Mouse (Mus musculus): ENCODE results near the gene AC161166.1. TPM values are rescaled to one million over a fixed set of nuclear protein-coding genes. Genes with fewer than 3 reads are reported as not detected.

Gene AC161166.1
- polyA plus RNA-seq, 1 experiment = not detected

DNA sequence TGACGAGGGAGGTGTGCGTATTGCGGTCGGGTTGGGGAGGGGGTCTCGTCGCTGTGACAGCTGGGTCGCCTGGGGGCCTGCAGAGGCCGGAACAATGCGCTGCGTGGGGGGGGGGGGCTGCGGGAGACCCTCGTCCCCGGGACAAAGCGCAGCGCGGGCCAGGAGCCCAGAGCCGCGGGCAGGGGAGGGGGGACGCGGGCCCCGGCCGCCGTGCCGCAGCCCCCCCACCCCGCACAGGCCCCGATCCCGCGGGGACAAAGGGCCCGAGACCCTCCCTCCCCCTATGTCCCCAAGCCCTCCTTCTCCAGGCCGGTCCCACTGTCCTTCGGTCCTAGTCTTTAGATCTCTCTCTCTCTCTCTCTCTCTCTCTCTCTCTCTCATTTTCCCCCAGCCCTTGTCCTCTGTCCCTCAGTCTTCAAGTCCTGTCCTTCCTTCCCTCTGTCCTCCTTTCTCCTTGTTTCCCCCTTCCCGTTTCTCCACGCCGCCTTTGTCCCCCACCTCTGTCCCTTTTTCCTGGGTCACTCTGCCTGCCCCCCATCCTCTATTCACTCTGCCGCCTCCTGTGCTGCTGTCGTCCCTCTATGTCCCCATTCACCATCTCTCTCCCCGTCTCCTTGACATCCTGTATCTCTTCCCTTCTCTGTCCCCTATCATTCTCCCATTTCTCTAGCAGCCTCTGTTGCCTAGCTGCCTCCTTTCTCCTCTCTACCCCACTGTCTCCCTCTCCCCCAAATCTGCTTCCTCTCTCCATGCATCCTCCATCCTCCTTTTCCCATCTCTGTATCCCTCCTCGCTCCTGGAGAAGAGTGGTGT is 29.8 kb downstream of the AC161166.1 start:
- TF ChIP-seq CTCF (IDR thresholded peaks at IDR 0.05; ENCODE audit: borderline replicate concordance, extremely low read depth, insufficient read depth, insufficient read length) = no peak
- TF ChIP-seq POLR2A (IDR thresholded peaks at IDR 0.05; ENCODE audit: borderline replicate concordance, extremely low read depth, insufficient read depth, insufficient read length, poor library complexity, severe bottlenecking) = no peak
- DNase-seq (ENCODE audit: low read depth) = peak; percentile 28

DNA sequence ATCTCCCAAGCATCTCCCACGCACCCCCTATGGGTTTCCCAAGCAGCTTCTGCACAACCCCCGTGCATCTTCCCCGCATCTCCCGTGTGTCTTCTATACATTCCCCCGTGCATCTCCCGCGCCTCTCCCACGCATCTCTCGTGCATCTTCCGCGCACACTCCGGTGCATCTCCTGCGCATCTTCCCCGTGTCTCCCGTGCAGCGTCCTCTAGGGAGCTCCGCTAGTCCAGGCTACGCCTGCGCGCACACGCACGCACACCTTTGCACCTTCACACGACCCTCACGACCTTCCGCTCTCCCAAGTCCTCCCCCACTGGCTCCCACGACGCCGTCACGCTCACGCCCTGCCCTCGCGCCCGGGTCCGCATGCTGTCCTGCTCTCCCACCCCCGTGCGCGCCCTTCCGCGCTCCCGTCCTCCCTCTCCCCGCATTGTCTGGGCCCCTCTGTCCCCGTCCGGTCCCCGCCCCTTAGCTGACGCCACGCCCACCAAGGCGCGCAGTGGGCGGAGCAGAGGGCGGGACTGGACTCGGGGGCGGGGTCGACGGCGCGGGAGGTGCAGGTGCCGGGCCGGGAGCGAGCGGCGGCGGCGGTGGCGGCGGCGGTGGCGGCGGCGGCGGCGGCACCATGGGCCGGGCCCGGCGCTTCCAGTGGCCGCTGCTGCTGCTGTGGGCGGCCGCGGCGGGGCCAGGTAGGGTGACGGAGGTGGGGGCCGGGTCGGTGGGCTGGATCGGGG is 30.6 kb downstream of the AC161166.1 start, which contains the start of gene Cadm4:
TSS of gene Cadm4 (plus strand) at position 550 of the 734 bp plus-strand sequence.
- TF ChIP-seq POLR2A (IDR thresholded peaks at IDR 0.05; ENCODE audit: borderline replicate concordance, extremely low read depth, insufficient read depth, insufficient read length, poor library complexity, severe bottlenecking) = peak; percentile 82
- TF ChIP-seq CTCF (IDR thresholded peaks at IDR 0.05; ENCODE audit: borderline replicate concordance, extremely low read depth, insufficient read depth, insufficient read length) = no peak
- peak; percentile 96 for DNase-seq (ENCODE audit: low read depth)

DNA sequence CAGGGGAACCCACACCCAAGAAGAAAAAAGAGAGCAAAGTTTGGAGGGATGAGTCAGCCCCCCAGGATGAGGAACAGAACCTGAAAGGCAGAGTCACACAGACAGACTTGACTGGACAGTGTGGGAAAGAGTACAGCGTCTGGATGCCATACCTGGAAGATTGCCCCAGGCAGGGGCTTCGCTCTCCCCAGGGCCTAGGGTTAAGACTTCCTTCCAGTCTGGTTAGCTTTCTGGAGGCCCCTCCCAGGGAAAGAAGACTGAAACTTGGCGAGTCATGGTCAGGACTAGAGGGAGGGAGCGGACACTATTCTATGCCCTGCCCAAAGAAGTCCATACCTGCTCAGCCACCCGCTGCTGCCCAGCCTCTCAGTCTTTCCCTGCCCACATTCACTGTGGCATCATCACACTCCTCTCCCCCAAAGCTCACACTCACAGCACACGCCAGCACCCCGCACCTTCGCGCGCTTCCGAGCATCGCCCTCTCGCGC is 31.2 kb downstream of the AC161166.1 start:
- no peak for DNase-seq (ENCODE audit: low read depth)
- TF ChIP-seq POLR2A (IDR thresholded peaks at IDR 0.05; ENCODE audit: borderline replicate concordance, extremely low read depth, insufficient read depth, insufficient read length, poor library complexity, severe bottlenecking) = no peak
- TF ChIP-seq CTCF (IDR thresholded peaks at IDR 0.05; ENCODE audit: borderline replicate concordance, extremely low read depth, insufficient read depth, insufficient read length) = no peak

DNA sequence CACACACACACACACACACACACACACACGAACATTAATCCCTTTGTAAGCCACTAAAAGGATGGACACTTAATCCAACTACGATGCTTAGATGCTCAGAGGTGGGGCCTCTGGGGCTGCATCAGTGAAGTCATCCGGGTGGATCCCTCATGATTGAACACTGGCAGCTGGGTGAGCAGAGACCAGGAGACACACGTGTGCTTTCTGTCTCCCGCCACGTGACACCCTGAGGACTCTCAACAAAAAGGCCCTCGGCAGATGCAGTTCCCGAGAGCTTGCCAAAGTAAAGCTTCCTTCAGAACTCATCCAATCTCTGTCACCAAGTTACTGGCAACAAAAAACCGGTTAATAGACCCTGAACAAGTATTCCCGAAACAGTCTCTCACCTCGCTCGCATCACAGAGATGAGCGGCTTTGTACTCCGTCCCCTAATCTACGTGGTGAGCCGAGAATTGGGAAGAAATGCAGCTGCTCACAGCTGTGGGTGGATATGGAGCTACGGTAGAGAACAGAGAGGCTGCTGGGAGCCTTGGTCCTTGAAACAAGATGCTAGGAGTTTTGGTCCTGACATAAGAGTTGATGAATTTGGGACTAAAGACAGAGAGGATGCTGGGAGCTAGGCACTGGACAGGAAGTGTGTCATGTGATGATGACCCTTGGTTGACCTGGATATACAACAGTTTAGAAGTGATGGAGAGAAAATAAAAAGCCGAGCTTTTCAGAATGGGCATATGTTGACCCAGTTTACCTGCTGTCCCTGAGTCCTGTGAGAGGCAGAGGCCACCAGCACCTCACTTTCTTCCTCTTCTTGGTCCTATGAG is 31.9 kb downstream of the AC161166.1 start:
- DNase-seq (ENCODE audit: low read depth) = peak; percentile 45
- no peak for TF ChIP-seq POLR2A (IDR thresholded peaks at IDR 0.05; ENCODE audit: borderline replicate concordance, extremely low read depth, insufficient read depth, insufficient read length, poor library complexity, severe bottlenecking)
- no peak for TF ChIP-seq CTCF (IDR thresholded peaks at IDR 0.05; ENCODE audit: borderline replicate concordance, extremely low read depth, insufficient read depth, insufficient read length)

DNA sequence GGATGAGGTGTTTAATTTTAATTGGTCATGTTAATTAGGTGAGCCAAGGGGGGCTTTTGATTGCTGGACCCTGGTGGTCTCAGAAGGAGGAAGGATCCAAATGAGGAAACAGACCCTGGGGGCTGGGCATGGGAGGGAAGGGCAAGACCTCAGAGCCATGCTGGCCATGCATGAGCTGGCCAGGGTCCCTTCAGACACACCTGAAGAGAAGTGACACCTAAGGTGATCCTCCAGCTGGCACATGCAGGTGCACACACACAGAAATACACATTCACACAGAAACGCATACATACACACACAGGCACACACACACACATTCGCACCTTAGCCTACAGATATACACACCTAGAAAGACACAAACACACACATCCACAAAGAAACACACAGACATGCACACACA is 32.6 kb downstream of the AC161166.1 start:
- no peak for TF ChIP-seq POLR2A (IDR thresholded peaks at IDR 0.05; ENCODE audit: borderline replicate concordance, extremely low read depth, insufficient read depth, insufficient read length, poor library complexity, severe bottlenecking)
- TF ChIP-seq CTCF (IDR thresholded peaks at IDR 0.05; ENCODE audit: borderline replicate concordance, extremely low read depth, insufficient read depth, insufficient read length) = no peak
- DNase-seq (ENCODE audit: low read depth) = no peak

- TF ChIP-seq CTCF (IDR thresholded peaks at IDR 0.05; ENCODE audit: borderline replicate concordance, extremely low read depth, insufficient read depth, insufficient read length) (no peak), POLR2A (IDR thresholded peaks at IDR 0.05; ENCODE audit: borderline replicate concordance, extremely low read depth, insufficient read depth, insufficient read length, poor library complexity, severe bottlenecking) (no peak)
- DNase-seq (ENCODE audit: low read depth) = no peak
These were observed 33.3 kb downstream of the AC161166.1 start for GRCm38 (mm10) chr7:24478911-24479310.

DNA sequence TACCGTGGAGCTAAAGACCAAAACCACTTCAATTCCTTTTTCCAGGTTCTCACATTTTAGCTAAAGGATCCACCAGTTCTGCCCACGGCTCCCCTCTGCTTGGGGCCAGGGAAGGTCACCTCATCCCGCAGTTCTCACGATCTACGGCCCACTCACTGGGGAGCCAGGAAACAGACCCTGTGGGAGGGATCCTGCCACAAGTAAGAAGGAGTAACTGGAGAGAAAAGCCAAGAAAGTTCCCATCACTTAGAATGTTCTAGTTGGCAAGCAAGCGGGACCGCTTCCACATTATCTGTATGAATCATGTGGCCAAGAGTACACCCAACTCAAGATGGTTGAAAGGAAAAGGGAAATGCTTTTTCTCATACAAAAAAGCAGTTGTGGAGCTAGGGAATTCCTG is 35.4 kb downstream of the AC161166.1 start:
- no peak for DNase-seq (ENCODE audit: low read depth)
- no peak for TF ChIP-seq POLR2A (IDR thresholded peaks at IDR 0.05; ENCODE audit: borderline replicate concordance, extremely low read depth, insufficient read depth, insufficient read length, poor library complexity, severe bottlenecking)
- TF ChIP-seq CTCF (IDR thresholded peaks at IDR 0.05; ENCODE audit: borderline replicate concordance, extremely low read depth, insufficient read depth, insufficient read length) = no peak

- DNase-seq (ENCODE audit: low read depth) = no peak
- no peak for TF ChIP-seq CTCF (IDR thresholded peaks at IDR 0.05; ENCODE audit: borderline replicate concordance, extremely low read depth, insufficient read depth, insufficient read length)
- TF ChIP-seq POLR2A (IDR thresholded peaks at IDR 0.05; ENCODE audit: borderline replicate concordance, extremely low read depth, insufficient read depth, insufficient read length, poor library complexity, severe bottlenecking) = no peak
These were observed 35.9 kb downstream of the AC161166.1 start for GRCm38 (mm10) chr7:24476338-24476737.

DNA sequence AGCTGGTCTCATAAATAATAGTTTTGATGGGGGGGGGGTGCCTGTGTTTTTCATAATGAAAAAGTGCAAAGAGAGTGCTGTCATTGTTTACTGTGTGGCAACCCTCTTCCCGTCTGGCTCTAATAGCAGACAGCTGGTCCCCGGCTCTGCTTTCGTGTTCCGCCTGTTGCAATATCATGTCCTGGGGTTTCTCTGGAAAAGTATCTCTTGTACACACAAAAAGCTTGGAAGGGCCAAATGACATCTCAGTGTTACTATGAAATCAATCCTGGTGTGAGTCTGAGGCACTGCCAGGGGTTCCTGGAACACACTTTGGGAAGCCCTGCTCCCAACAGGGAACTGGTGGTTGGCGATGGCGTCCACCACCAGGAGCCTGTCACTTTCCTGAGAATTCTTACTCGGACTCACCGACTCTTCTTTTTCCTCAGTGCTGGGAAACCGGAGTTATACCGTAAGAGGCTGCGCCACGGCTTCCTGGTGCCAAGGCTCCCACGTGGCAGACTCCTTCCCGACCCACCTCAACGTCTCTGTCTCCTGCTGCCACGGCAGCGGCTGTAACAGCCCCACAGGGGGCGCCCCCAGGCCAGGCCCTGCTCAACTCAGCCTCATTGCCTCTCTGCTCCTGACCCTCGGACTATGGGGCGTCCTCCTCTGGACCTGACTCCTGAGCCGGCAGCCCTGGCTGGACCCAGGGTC is 37.3 kb downstream of the AC161166.1 start:
- 0 out of 2 replicates have a peak, but pooled peaks have one; percentile 13 for TF ChIP-seq CTCF (IDR thresholded peaks at IDR 0.05; ENCODE audit: borderline replicate concordance, extremely low read depth, insufficient read depth, insufficient read length)
- TF ChIP-seq POLR2A (IDR thresholded peaks at IDR 0.05; ENCODE audit: borderline replicate concordance, extremely low read depth, insufficient read depth, insufficient read length, poor library complexity, severe bottlenecking) = no peak
- DNase-seq (ENCODE audit: low read depth) = peak; percentile 15

- peak; percentile 95 for TF ChIP-seq CTCF (IDR thresholded peaks at IDR 0.05; ENCODE audit: borderline replicate concordance, extremely low read depth, insufficient read depth, insufficient read length)
- no peak for TF ChIP-seq POLR2A (IDR thresholded peaks at IDR 0.05; ENCODE audit: borderline replicate concordance, extremely low read depth, insufficient read depth, insufficient read length, poor library complexity, severe bottlenecking)
- DNase-seq (ENCODE audit: low read depth) = peak; percentile 80
These were observed 38.2 kb downstream of the AC161166.1 start for GRCm38 (mm10) chr7:24473913-24474529.

All from brain, embryonic 14.5 days (tissue).